8 mouse cellular contexts compared by ENCODE assay signal in genomic region chr2:180273394-180274244, GRCm38 (mm10). TPM values are rescaled to one million over a fixed set of nuclear protein-coding genes. Genes with fewer than 3 reads are reported as not detected.
DNase-seq lines count a peak whose midpoint lies in the region; ATAC-seq lines count a peak whose summit lies in the region.

Gene Cables2, minus strand, starts transcription at chr2:180273496.

- WGBS in heart, embryonic 14.5 days: 5% methylated on average over 68 of the region's 68 CpGs
- 4% methylated on average over 68 of the region's 68 CpGs for WGBS in liver, embryonic 13.5 days (ENCODE audit: insufficient replicate concordance)
- WGBS in stomach, embryonic 16.5 days: 5% methylated on average over 68 of the region's 68 CpGs

- H3K4me2 ChIP-seq in heart, embryonic 14.5 days (ENCODE audit: low read length): peak within 1 kb of the TSS; percentile 94
- peak within 1 kb of the TSS; percentile 98 for H3K4me2 ChIP-seq in liver, embryonic 13.5 days
- H3K4me2 ChIP-seq in stomach, embryonic 16.5 days (ENCODE audit: low read depth, low read length): peak within 1 kb of the TSS; percentile 93

- peak; percentile 86 for ATAC-seq in CD4-positive, CD25-positive, alpha-beta regulatory T cell, adult 4 months
- peak; percentile 91 for ATAC-seq in heart, embryonic 14.5 days (ENCODE audit: insufficient number of reproducible peaks, insufficient read depth, low FRiP score, low read depth)
- peak; percentile 93 for ATAC-seq in liver, embryonic 13.5 days (ENCODE audit: low read depth)
- peak; percentile 92 for ATAC-seq in stomach, embryonic 16.5 days (ENCODE audit: insufficient read depth, low FRiP score)

- peak; percentile 89 for DNase-seq in c-Kit-negative CD71-positive TER-119-positive erythroid progenitor cells, embryonic 14.5 days (ENCODE audit: low read depth, low spot score)
- DNase-seq in fibroblast of lung, adult 2 months (ENCODE audit: low read depth): peak; percentile 95
- DNase-seq in kidney, postnatal 14 days: peak; percentile 97
- DNase-seq in liver, embryonic 13.5 days: peak; percentile 90
- DNase-seq in neural tube, embryonic 10.5 days (ENCODE audit: extremely low spot score, low spot score): peak; percentile 93

- peak within 1 kb of the TSS; percentile 72 to 88 for H3K4me3 ChIP-seq in heart, embryonic 14.5 days (ENCODE audit: control insufficient read depth in 1 of 2, insufficient read depth in 1 of 2, low read depth in 1 of 2, low read length in 2 of 2)
- peak within 1 kb of the TSS; percentile 82 for H3K4me3 ChIP-seq in liver, embryonic 13.5 days (replicated peaks)
- H3K4me3 ChIP-seq in stomach, embryonic 16.5 days (replicated peaks; ENCODE audit: low read length): peak within 1 kb of the TSS; percentile 74

- peak within 1 kb of the TSS in 1 of 2 experiments; percentile 57; a peak in 2 of 4 replicates for H3K27ac ChIP-seq in heart, embryonic 14.5 days (replicated peaks in 1 of 2; ENCODE audit: control insufficient read depth in 1 of 2, insufficient read depth in 1 of 2, low read depth in 2 of 2, low read length in 2 of 2)
- H3K27ac ChIP-seq in liver, embryonic 13.5 days: peak within 1 kb of the TSS; percentile 69
- H3K27ac ChIP-seq in stomach, embryonic 16.5 days (ENCODE audit: low read length): peak within 1 kb of the TSS; percentile 78

- H3K9ac ChIP-seq in heart, embryonic 14.5 days (ENCODE audit: low read length): peak within 1 kb of the TSS; percentile 94
- peak within 1 kb of the TSS; percentile 95 for H3K9ac ChIP-seq in liver, embryonic 13.5 days
- peak within 1 kb of the TSS; percentile 91 for H3K9ac ChIP-seq in stomach, embryonic 16.5 days (ENCODE audit: low read length)

- H3K9me3 ChIP-seq in heart, embryonic 14.5 days (ENCODE audit: control insufficient read depth, low read length): no peaks in the 10 kb centered on the region
- no peaks in the 10 kb centered on the region for H3K9me3 ChIP-seq in liver, embryonic 13.5 days (replicated peaks)
- H3K9me3 ChIP-seq in stomach, embryonic 16.5 days (replicated peaks; ENCODE audit: control insufficient read depth, low read length): no peaks in the 10 kb centered on the region

- peaks cover 18% of the 10 kb centered on the region for H3K36me3 ChIP-seq in heart, embryonic 14.5 days (ENCODE audit: control insufficient read depth, insufficient read depth, low read length)
- peaks cover 20% of the 10 kb centered on the region; the same call in 1 of the 2 replicates for H3K36me3 ChIP-seq in liver, embryonic 13.5 days
- no peaks in the 10 kb centered on the region for H3K36me3 ChIP-seq in stomach, embryonic 16.5 days (ENCODE audit: control insufficient read depth, insufficient read depth, low read length)

- no peaks in the 10 kb centered on the region for H3K27me3 ChIP-seq in heart, embryonic 14.5 days (ENCODE audit: control insufficient read depth, insufficient read depth, low read length)
- H3K27me3 ChIP-seq in liver, embryonic 13.5 days: no peaks in the 10 kb centered on the region
- H3K27me3 ChIP-seq in stomach, embryonic 16.5 days (ENCODE audit: control insufficient read depth, insufficient read depth, low read length): no peaks in the 10 kb centered on the region

- peaks cover 28 to 35% of the 10 kb centered on the region in 2 experiments for H3K4me1 ChIP-seq in heart, embryonic 14.5 days (ENCODE audit: control insufficient read depth in 2 of 2, insufficient read depth in 2 of 2, low read length in 2 of 2)
- peaks cover 61% of the 10 kb centered on the region for H3K4me1 ChIP-seq in liver, embryonic 13.5 days (replicated peaks)
- peaks cover 35% of the 10 kb centered on the region for H3K4me1 ChIP-seq in stomach, embryonic 16.5 days (ENCODE audit: control insufficient read depth, insufficient read depth, low read length)

RNA-seq across cellular contexts. Expression of gene Cables2, which starts in this region (rescaled TPM):
- polyA plus RNA-seq in CD4-positive, CD25-positive, alpha-beta regulatory T cell, adult 4 months (2017; shearing (Covaris generic)): 1 to 10 TPM; 5.2 to 8.1 TPM
- polyA plus RNA-seq in heart, embryonic 14.5 days (2014; fragmentation: Nextera tagmentation; extraction: Ambion mirVana): 15.1 and 16.1 TPM in 2 replicates
- polyA plus RNA-seq in liver, embryonic 13.5 days (2015; fragmentation: Nextera tagmentation; extraction: Ambion mirVana): 4.2 and 4.4 TPM in 2 replicates
- 4.3 and 4.6 TPM in 2 replicates for polyA plus RNA-seq in stomach, embryonic 16.5 days (2015; fragmentation: Nextera tagmentation; extraction: Ambion mirVana)
